Mouse (Mus musculus): ENCODE measurements around the gene Syp.

Gene Syp

DNA sequence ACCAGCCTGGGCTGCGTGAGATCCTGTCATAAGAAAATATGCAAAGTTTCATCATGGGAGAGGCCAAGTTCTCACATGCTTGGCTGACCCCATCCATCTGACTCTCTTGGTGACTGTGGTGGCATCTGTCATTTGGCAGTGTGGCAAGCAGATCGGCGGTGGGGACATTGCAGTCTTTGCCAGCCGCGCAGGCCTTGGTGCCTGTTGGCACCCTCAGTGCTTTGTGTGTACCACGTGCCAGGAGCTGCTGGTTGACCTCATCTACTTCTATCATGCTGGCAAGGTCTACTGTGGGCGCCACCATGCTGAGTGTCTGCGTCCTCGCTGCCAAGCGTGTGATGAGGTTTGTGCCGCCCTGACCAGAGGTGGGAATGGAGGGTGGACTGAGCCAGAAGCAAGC is 26.5 kb downstream of the Syp start:
- DNase-seq = no peak

- DNase-seq = no peak
Observed at GRCm38 (mm10) chrX:7665739-7666502, 27.6 kb downstream of the Syp start.

GRCm38 (mm10) chrX:7670390-7670881 is 32.2 kb downstream of the Syp start:
- peak; percentile 70 for DNase-seq

GRCm38 (mm10) chrX:7670921-7671623 is 32.8 kb downstream of the Syp start, which contains the start of gene Plp2:
Gene Plp2 (minus strand): TSS chrX:7671390.
- DNase-seq = peak; percentile 42

DNA sequence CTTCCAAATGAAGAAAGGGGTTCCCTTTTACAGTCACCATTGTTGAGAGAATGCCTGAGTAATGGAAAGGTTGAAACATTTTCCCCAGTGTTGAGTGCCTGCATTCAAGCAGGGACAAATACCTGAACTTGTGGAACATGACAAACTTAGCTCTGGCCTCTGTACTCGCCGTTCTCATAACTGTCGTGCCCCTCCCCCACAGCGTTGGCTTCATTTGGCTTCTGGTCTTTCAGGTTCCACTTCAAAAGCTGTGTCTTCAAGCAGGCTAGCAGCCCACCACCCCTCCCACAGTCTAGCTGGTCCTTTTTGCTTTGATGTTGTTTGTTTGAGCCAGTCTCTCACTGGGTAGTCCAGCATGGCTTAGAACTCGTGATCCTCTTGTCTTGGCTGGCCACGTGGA is 34.5 kb downstream of the Syp start:
- DNase-seq = no peak

- DNase-seq = no peak
Observed at GRCm38 (mm10) chrX:7673578-7674281, 35.5 kb downstream of the Syp start.

DNA sequence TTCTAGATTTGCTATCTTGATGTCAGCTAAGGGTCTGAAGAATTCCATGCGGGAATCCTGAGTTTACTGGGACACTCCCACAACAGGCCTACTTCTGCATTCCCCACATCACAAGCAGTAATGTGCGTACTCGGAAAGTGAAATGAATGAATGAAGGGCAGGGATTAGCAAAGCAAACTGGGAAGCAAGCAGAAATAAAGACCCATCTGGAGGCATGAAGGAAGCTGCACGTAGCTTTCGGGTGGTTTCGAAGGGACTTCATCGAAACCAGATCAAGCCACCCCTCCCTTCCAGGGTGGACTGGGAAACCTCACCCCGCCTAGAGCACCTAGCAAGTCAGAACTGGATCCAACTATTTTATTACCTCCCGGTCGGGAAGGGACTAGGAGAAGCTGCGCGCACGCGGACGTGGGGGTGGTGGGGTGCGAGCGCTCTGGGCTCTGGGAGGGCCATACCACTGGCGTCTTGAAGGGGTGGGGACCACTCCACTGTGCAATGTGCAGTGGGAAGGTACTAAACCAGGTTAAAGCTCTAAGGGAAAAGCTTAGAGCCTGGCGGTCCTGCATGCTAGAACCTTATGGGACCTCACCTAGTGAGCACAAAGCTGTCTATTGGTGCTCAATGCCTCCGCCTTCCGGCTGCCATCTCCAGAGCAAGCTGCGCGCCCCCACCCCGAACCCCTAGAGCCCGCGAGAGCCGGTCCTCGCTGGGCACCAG is 36.2 kb downstream of the Syp start:
- DNase-seq = peak; percentile 21

DNA sequence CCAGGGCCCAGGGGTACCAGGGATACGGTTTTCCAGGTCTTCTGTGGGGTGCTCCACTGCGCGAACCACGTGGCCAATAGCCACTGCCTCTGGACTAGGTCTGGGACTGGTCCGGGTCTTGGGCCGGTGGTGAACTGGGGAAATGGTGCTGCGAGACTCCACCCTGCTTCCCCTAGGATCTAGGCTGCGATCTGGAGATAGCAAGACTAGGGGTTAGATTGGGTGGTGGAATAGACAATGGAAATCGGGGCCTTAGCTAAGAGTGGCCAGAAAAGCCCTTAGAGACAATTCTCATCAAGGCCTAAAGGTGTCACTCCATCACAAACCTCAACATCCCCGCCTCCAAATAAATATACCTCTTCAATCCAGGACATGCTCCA is 36.7 kb downstream of the Syp start:
- no peak for DNase-seq

GRCm38 (mm10) chrX:7678986-7679385 is 40.7 kb downstream of the Syp start:
- DNase-seq = no peak

DNA sequence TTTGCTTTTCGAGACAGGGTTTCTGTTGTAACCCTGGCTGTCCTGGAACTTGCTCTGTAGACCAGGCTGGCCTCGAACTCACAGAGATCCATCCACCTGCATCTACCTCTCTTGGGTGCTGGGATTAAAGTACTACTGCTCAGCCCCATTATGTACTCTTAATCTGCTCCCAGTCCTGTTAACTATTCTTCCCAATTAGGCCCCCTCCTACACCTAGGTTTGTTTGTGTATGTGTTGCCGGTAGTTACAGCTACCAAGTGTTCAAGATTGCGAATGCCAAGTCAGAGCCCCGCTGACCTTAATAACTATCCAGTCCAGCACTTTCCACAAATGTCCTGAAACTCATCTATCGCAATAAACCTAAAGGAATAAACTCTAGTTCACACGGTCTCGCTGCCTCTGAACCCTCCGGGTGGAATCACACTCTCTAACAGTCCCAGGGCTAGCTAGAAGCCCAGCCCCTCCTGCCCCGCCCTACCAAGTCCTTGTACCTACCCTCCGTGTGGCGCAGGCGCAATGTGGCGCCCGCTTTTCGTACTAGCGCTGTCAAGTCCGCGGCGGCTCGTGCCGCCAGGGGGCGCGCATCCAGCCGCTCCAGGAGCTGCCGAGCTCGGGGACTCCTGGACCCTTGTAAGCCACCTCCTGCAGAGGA is 41.3 kb downstream of the Syp start:
- peak; percentile 93 for DNase-seq

DNA sequence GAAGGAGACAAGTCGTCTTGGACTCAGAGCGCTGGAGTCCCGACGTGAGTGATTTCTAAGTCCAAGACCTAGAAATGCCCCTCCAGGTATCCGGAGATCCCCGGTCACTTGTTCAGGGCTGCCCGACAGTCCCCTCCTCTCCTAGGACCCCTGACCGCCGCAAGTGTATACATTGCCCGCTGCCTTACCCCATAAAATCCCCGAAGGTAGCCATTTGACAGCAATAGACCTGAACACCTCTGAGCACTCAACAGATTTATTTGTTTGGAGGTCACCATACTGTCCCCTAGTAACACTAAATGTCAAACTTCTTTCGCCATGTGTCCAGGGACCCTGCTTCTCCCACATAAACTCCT is 41.8 kb downstream of the Syp start:
- no peak for DNase-seq

GRCm38 (mm10) chrX:7680864-7681263 is 42.6 kb downstream of the Syp start, which contains the start of gene Magix:
Gene Magix (minus strand): TSS chrX:7681251.
- peak; percentile 68 for DNase-seq

- no peak for DNase-seq
Observed at GRCm38 (mm10) chrX:7688321-7688720, 50.0 kb downstream of the Syp start.

- DNase-seq = no peak
Observed at GRCm38 (mm10) chrX:7690486-7690885, 52.2 kb downstream of the Syp start.

- peak; percentile 36 for DNase-seq
Observed at GRCm38 (mm10) chrX:7692862-7693261, 54.6 kb downstream of the Syp start.

DNA sequence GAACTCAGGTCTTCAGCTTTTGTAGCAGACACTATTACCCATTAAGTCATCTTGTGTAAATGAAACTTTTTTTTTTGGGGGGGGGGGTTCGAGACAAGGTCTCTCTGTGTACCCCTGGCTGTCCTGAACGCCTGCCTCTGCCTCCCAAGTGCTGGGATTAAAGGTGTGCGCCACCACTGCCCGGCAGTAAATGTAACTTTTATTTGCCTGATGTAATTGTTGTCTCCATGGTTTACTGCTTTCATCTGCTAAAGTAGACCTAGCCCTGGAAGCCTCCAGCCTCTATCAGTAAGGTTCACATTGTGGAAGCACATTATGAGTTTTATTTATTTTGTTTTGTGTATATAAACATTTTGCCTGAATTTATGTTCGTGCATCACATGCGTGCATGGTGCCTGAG is 58.2 kb downstream of the Syp start:
- no peak for DNase-seq

DNA sequence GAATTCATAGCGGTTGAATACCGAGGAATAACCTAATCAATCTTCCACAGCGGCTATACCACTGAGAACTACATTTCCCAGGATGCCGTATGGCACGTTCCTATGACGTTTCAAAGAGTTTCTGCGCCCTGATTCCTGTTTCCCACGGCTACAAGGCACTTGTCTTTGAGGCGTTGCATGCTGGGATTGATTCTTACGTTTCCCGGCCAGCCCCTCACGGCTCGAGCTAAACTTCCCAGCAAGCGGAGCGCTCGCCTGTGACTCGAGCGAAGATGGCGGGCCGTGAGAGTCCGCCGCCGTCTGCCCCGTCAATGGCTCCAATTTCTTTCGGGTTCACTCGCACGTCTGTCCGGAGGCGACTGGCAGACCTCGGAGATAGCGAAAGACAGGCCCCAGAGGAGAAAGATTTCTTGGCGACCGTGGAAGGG is 58.7 kb downstream of the Syp start, which contains the start of gene Gpkow:
Gene Gpkow (plus strand): TSS at position 178 of the 428 bp plus-strand sequence.
- DNase-seq = peak; percentile 82
